8 mouse cellular contexts compared by ENCODE assay signal in genomic region chr14:55092011-55092577, GRCm38 (mm10). TPM values are rescaled to one million over a fixed set of nuclear protein-coding genes. Genes with fewer than 3 reads are reported as not detected.
DNase-seq lines count a peak whose midpoint lies in the region; ATAC-seq lines count a peak whose summit lies in the region.

Gene Zfhx2, minus strand, starts transcription at chr14:55092324.

- H3K27ac ChIP-seq in hindbrain, embryonic 13.5 days: peak within 1 kb of the TSS; percentile 97

- peak; percentile 96 for DNase-seq in Muller cell, postnatal 12 days (ENCODE audit: inconsistent ontology term)
- DNase-seq in cerebellum, adult 9-11 months: peak; percentile 97
- peak; percentile 92 to 93 for DNase-seq in frontal cortex, postnatal 10 days (ENCODE audit: low spot score in 2 of 2)
- peak; percentile 85 to 93 for DNase-seq in layer of hippocampus, postnatal 25 days (ENCODE audit: extremely low spot score in 1 of 2, low spot score in 1 of 2)
- DNase-seq in lung, postnatal 25 days (ENCODE audit: low spot score): peak; percentile 94
- peak; percentile 97 for DNase-seq in retina, embryonic 14.5 days (ENCODE audit: low spot score)
- DNase-seq in thymus, postnatal 4 days: peak; percentile 94

- H3K9me3 ChIP-seq in hindbrain, embryonic 13.5 days: no peaks in the 10 kb centered on the region

- no peaks in the 10 kb centered on the region for H3K36me3 ChIP-seq in hindbrain, embryonic 13.5 days

- H3K4me2 ChIP-seq in hindbrain, embryonic 13.5 days: peak within 1 kb of the TSS; percentile 90

- peak within 1 kb of the TSS; percentile 98 for H3K9ac ChIP-seq in hindbrain, embryonic 13.5 days

- H3K4me3 ChIP-seq in hindbrain, embryonic 13.5 days: peak within 1 kb of the TSS; percentile 80

- peak; percentile 92 for ATAC-seq in hindbrain, embryonic 13.5 days (ENCODE audit: low FRiP score)

- no peaks in the 10 kb centered on the region for H3K27me3 ChIP-seq in hindbrain, embryonic 13.5 days

- H3K4me1 ChIP-seq in hindbrain, embryonic 13.5 days (replicated peaks): peaks cover 72% of the 10 kb centered on the region

- WGBS in hindbrain, embryonic 13.5 days: 1% methylated on average over 34 of the region's 34 CpGs

RNA-seq across cellular contexts. Expression of gene Zfhx2, which starts in this region (rescaled TPM):
- 29.4 and 31.9 TPM in 2 replicates for polyA plus RNA-seq in hindbrain, embryonic 13.5 days (2015; fragmentation: Nextera tagmentation; extraction: Ambion mirVana)
- total RNA-seq in layer of hippocampus, postnatal 25 days (2021): 10 to 100 TPM; 37.8 to 63.0 TPM

Comparison
In these comparisons a context has a peak if more than half of its experiments do, and no peak if none do; other contexts are left out.
1. Peak in every context shown above with its lines: DNase-seq, ATAC-seq, H3K4me3 ChIP-seq and H3K27ac ChIP-seq.